Mouse (Mus musculus) megakaryocyte, embryonic 14.5 days (primary cell): ENCODE results near the gene Pck2.
A peak's percentile ranks its signal among the peaks of the same experiment; 100 is the strongest.

Experiments used
- FLI1 ChIP-seq: IDR thresholded peaks from 2 replicates; pipeline ENCODE4 v1.6.1; 2012; ENCODE audit warnings: low read length, inconsistent platforms, mixed read lengths
- GATA1 ChIP-seq: IDR thresholded peaks from 3 replicates; pipeline ENCODE4 v1.6.1; 2012; ENCODE audit warnings: mixed read lengths, low read length, inconsistent platforms, borderline replicate concordance

- no peak for TF ChIP-seq GATA1
- TF ChIP-seq FLI1, result peak; percentile 30; the same call in 1 of the 2 replicates
These were observed 19.7 kb downstream of the Pck2 start, which contains the start of gene Dcaf11 for GRCm38 (mm10) chr14:55559799-55560201.
